Mouse (Mus musculus) liver, embryonic 14.5 days (tissue): ENCODE results near the gene Nfil3. TPM values are rescaled to one million over a fixed set of nuclear protein-coding genes. Genes with fewer than 3 reads are reported as not detected.

Source experiments
- ATAC-seq: fragments of 200-750 bp; cut with Nextera tagmentation; 2 replicates; pipeline ENCODE4 v1.8.0; 2017; ENCODE audit warnings: moderate number of reproducible peaks, mild to moderate bottlenecking, moderate library complexity; ENCODE audit not compliant: insufficient read depth
- DNase-seq, 3 experiments: peaks; one replicate each; pipeline ENCODE4 v3.0.0-alpha.2; 2012 to 2013; ENCODE audit warnings: low read depth in 3 of 3, low spot score in 3 of 3
- H3K27ac ChIP-seq: fragments of 300-500 bp; sonication (generic); 2 replicates; pipeline ENCODE4 v1.5.1; 2014; ENCODE audit warnings: moderate library complexity, mild to moderate bottlenecking, control low read depth, inconsistent platforms
- H3K27me3 ChIP-seq: fragments of 300-500 bp; sonication (generic); 2 replicates; pipeline ENCODE4 v1.6.1; 2014; ENCODE audit warnings: mild to moderate bottlenecking, low read length, moderate library complexity; ENCODE audit not compliant: control insufficient read depth, insufficient read depth
- H3K36me3 ChIP-seq: fragments of 300-500 bp; sonication (generic); replicated peaks from 2 replicates; pipeline ENCODE4 v1.6.1; 2014; ENCODE audit warnings: low read depth; ENCODE audit not compliant: control insufficient read depth, insufficient read depth
- H3K4me1 ChIP-seq, 2 experiments: fragments of 200-500 bp in 1 of 2; fragments of 300-500 bp in 1 of 2; sonication (generic) in 1 of 2; replicated peaks; 2 replicates each; pipeline ENCODE4 v1.6.1; 2012 to 2014; ENCODE audit warnings: antibody characterized with exemption in 1 of 2, inconsistent platforms in 1 of 2, low read length in 1 of 2; ENCODE audit not compliant: control insufficient read depth in 2 of 2, insufficient read depth in 2 of 2
- H3K4me2 ChIP-seq: fragments of 300-500 bp; sonication (generic); 2 replicates; pipeline ENCODE4 v1.6.1; 2014; ENCODE audit warnings: low read depth, mild to moderate bottlenecking, control low read depth, moderate library complexity
- H3K4me3 ChIP-seq, 2 experiments: fragments of 200-500 bp in 1 of 2; fragments of 300-500 bp in 1 of 2; sonication (generic) in 1 of 2; 2 replicates each; pipeline ENCODE4 v1.5.1; 2012 to 2014; ENCODE audit warnings: low read depth in 2 of 2, low read length in 2 of 2, mild to moderate bottlenecking in 2 of 2, control low read depth in 1 of 2, inconsistent platforms in 1 of 2, moderate library complexity in 1 of 2; ENCODE audit not compliant: insufficient read depth in 1 of 2
- H3K9ac ChIP-seq: fragments of 300-500 bp; sonication (generic); replicated peaks from 2 replicates; pipeline ENCODE4 v1.6.1; 2014; ENCODE audit warnings: mild to moderate bottlenecking, control low read depth, moderate library complexity
- H3K9me3 ChIP-seq: fragments of 300-500 bp; sonication (generic); 2 replicates; pipeline ENCODE4 v1.6.1; 2016; ENCODE audit warnings: low read length, mixed read lengths; ENCODE audit not compliant: control insufficient read depth
- CTCF ChIP-seq: IDR thresholded peaks from 2 replicates; pipeline ENCODE4 v1.5.1; 2016; ENCODE audit warnings: antibody characterized with exemption, low read depth, control low read depth
- EP300 ChIP-seq: IDR thresholded peaks from 2 replicates; pipeline ENCODE4 v1.6.1; 2016; ENCODE audit warnings: antibody characterized with exemption, low read depth
- WGBS: fragments of 180-500 bp; shearing (Covaris S2); extraction: QIAGEN DNeasy Blood & Tissue Kit; methylation state at CpG from one replicate; pipeline ENCODE4 v1.1.7; 2014; ENCODE audit not compliant: insufficient replicate concordance; 5-methylcytosine and 5-hydroxymethylcytosine counted together
- polyA plus RNA-seq, 2 experiments: library from polyadenylated mRNA; depleted of rRNA in 1 of 2; stranded (reverse) in 1 of 2; unstranded in 1 of 2; fragments of >200 nt; fragmentation: Nextera tagmentation in 1 of 2; extraction: Ambion mirVana in 1 of 2; gene quantifications; 2 replicates each; pipeline versions ENCODE4 v1.2.1 to v1.2.3; 2012 to 2014

Gene Nfil3
- polyA plus RNA-seq, 2 experiments = 1.0 to 2.1 TPM

DNA sequence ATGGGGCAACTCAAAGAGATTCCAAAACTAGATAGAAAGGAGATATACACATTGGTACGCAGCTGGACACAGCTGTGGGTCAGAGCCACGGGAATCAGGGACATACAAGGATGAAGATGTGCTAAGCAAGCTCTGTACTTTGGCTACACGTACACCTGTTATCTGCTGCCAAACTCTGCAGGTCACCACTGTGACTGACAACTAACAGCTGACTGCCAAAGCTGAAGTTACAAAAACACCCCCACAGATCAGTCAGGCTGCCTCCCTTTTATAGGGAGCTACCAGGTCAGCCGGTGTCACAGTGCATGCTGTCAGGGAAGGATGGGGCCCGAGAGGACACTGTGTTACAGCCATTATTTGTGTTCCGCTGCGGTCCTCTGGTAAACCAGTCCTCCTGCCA lies 39.9 kb downstream of the Nfil3 start:
- Histone ChIP-seq H3K4me1 (no peaks in the 10 kb centered on the region), H3K27ac (no peak overlapping the region), H3K4me2 (no peak overlapping the region), H3K27me3 (no peaks in the 10 kb centered on the region), H3K36me3 (no peaks in the 10 kb centered on the region), H3K9ac (no peak overlapping the region), H3K9me3 (no peaks in the 10 kb centered on the region), H3K4me3 (no peak overlapping the region)
- ATAC-seq = no peak
- TF ChIP-seq CTCF = no peak
- no peak for TF ChIP-seq EP300
- WGBS = 61% methylated on average over 7 of the region's 7 CpGs
- DNase-seq = no peak

DNA sequence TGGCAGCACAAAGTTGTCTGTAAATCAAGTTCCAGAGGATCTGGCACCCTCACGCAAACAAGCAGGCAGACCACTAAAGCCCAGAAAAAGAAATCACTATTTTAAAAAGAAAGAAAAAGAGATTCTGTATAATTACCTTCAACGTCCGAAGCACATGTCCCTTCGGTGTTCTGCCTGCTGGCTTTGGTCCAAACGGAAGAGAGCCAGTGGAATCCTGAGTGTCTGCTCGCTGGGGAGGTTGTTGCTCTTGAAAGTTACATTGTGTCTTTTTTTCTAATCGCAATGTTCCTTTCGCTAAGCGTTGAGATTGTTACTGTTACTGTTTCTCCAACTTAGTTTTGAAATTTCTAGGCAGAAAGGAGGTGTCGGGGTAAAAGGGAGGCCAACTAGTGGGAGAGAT lies 50.3 kb downstream of the Nfil3 start:
- H3K36me3 ChIP-seq = no peaks in the 10 kb centered on the region
- TF ChIP-seq CTCF = no peak
- no peak for TF ChIP-seq EP300
- H3K4me2 ChIP-seq = no peak overlapping the region
- WGBS = 55% methylated on average over 10 of the region's 10 CpGs
- ATAC-seq = no peak
- no peaks in the 10 kb centered on the region for H3K9me3 ChIP-seq
- no peaks in the 10 kb centered on the region for H3K27me3 ChIP-seq
- no peak overlapping the region for H3K4me3 ChIP-seq
- peaks cover 4 to 15% of the 10 kb centered on the region in 2 experiments; a peak in 3 of 4 replicates for H3K4me1 ChIP-seq
- no peak for DNase-seq
- no peak overlapping the region for H3K27ac ChIP-seq
- H3K9ac ChIP-seq = no peak overlapping the region

DNA sequence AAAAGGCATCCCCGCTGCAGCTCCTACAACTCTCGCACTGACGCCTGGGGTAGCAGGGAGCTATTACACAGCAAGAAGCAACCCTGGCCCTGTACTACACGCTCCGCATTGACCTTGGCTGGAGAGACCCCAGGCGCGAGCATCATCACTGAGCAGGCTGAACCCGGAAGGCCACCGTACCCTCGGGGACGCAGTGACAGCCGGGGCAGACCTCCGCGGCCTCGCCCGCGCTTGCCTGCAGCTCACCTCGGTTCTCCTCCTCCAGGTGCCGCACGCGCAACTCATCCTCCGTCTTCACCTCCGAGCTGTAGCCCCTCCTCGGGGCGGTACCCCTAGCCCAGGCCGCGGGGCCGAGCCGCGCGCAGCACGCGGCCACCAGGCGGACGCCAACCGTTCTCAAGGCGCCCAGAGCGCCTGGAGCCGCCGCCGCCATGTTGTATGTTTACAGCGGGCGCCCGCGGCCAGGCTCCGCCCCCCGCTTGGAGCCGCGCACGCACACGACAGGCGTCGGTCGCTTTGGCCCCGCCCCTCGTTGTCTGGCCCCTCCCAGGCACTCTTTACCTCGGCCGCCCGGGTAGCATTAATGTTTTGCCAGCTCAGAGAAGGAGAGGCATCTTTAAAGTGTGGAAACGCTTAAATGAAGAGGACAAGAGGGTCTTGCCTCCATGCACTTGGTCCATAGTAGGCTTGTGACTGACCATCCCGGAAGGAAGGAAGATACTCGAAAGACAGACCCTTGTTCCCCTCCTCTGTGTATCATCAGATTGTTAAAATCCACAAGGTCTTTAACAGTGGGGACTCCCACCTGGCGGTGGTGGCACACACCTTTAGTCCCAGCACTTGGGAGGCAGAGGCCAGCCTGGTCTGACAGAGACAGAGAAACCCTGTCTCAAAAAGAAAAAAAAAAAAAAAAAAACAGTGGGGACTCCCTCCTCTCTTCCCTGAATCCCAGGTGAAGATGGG lies 51.4 kb downstream of the Nfil3 start, which contains the start of gene Auh:
Gene Auh (minus strand): TSS at position 473 of the 963 bp plus-strand sequence.
- Histone ChIP-seq H3K4me3 (peak within 1 kb of the TSS; percentile 82 to 88), H3K4me2 (peak within 1 kb of the TSS; percentile 77), H3K27me3 (no peaks in the 10 kb centered on the region), H3K36me3 (no peaks in the 10 kb centered on the region), H3K9ac (peak within 1 kb of the TSS; percentile 83), H3K4me1 (peaks cover 4 to 15% of the 10 kb centered on the region in 2 experiments; a peak in 3 of 4 replicates), H3K27ac (peak within 1 kb of the TSS; percentile 28), H3K9me3 (no peaks in the 10 kb centered on the region)
- WGBS = under 1% methylated on average over 63 of the region's 63 CpGs
- peak; percentile 97 for ATAC-seq
- peak; percentile 81 to 84 (median 81) for DNase-seq
- no peak for TF ChIP-seq EP300
- TF ChIP-seq CTCF = no peak; the same call in 1 of the 2 replicates

DNA sequence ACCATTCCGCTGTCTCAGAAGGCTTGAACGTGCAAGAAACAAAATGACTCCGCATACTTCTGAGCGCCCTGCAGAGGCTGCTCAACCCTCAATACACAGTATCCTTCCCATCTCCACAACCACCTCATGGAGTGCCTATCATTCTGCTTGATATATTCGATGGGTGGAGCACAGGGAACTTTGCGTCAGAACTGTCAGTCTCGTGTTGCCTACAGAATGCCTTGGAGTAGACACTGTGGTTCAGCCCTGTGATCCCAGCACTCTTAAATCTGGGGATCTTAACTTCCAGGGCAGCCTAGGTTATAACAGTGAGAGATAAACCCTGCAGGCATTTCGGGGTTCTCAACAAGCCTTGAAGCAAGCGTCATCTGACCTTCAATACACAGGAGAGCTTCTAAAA lies 52.5 kb downstream of the Nfil3 start:
- peak overlapping the region; percentile 77 for H3K4me2 ChIP-seq
- 57% methylated on average over 9 of the region's 9 CpGs for WGBS
- peaks cover 4 to 15% of the 10 kb centered on the region in 2 experiments; a peak in 3 of 4 replicates for H3K4me1 ChIP-seq
- H3K27me3 ChIP-seq = no peaks in the 10 kb centered on the region
- H3K4me3 ChIP-seq = peak overlapping the region; percentile 82 to 88
- H3K36me3 ChIP-seq = no peaks in the 10 kb centered on the region
- H3K9ac ChIP-seq = peak overlapping the region; percentile 83
- TF ChIP-seq EP300 = no peak
- TF ChIP-seq CTCF = no peak
- no peaks in the 10 kb centered on the region for H3K9me3 ChIP-seq
- H3K27ac ChIP-seq = no peak overlapping the region
- ATAC-seq (no peak), DNase-seq (no peak)

DNA sequence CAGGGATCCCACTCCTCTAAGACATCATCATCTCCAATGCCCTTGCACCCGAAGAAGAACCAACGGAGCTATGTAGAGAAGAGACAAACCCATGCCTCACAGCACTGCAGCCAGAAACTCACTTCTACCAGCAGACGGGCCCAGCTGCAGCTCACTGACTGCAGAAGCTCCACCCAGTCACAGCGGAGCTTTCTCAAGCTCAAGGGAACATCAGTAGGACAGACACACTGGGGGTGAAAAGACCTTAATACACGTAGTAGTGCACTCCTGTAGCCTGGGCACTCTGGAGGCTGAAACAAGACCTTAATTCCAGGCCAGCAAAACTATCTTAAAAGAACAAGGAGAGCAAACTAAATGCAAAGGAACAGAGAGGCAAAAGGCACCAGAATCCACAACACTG lies 56.4 kb downstream of the Nfil3 start:
- TF ChIP-seq CTCF (no peak), EP300 (no peak)
- no peaks in the 10 kb centered on the region for H3K27me3 ChIP-seq
- H3K4me1 ChIP-seq = peaks cover 4 to 13% of the 10 kb centered on the region in 2 experiments; a peak in 3 of 4 replicates
- H3K27ac ChIP-seq = no peak overlapping the region
- no peak overlapping the region for H3K9ac ChIP-seq
- no peak for DNase-seq
- H3K4me3 ChIP-seq = no peak overlapping the region
- no peak for ATAC-seq
- WGBS = 75% methylated on average over 5 of the region's 5 CpGs
- no peaks in the 10 kb centered on the region for H3K9me3 ChIP-seq
- H3K36me3 ChIP-seq = no peaks in the 10 kb centered on the region
- no peak overlapping the region for H3K4me2 ChIP-seq
